Mouse (Mus musculus): ENCODE data around the gene Lime1. TPM values are rescaled to one million over a fixed set of nuclear protein-coding genes. Genes with fewer than 3 reads are reported as not detected.

The Lime1 gene
- polyA plus RNA-seq, 1 experiment from 2014 or later = 18.4 TPM

DNA sequence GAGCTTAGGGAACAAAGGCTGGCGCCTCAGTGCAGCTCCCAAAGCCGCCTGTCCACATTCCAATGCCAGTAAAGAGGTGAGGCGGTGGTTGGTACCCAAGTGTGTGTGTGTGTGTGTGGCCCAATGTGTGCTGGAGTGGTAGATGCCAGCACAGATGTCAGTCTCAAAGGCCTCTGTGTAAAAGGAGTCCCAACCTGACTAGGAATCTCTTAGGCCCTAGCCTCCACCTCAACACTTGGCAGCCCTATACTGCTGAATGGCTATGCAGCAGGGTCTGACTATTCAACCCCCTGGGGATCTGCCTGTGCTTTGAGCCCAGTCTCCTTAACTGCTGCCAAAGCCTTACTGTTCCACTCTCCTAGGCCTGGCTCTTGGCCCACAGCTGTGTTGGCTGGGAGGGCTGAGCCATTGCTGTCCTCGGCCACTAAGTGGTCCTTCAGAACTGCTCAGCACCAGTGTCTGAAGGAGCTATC is 5.1 kb downstream of the Lime1 start:
- peak; percentile 63 for DNase-seq (ENCODE audit: low spot score)
- WGBS = 78% methylated on average over 4 of the region's 4 CpGs
- Histone ChIP-seq H3K4me2 (ENCODE audit: low read depth, low read length) (no peak overlapping the region), H3K27ac (replicated peaks; ENCODE audit: low read depth, low read length) (peak overlapping the region; percentile 28; the same call in 1 of the 2 replicates), H3K4me1 (ENCODE audit: control insufficient read depth, insufficient read depth, low read length) (no peaks in the 10 kb centered on the region), H3K4me3 (ENCODE audit: low read depth, low read length) (no peak overlapping the region), H3K9me3 (ENCODE audit: control insufficient read depth, low read length) (no peaks in the 10 kb centered on the region), H3K27me3 (replicated peaks; ENCODE audit: control insufficient read depth, insufficient read depth, low read length) (no peaks in the 10 kb centered on the region), H3K9ac (ENCODE audit: low read depth, low read length) (no peak overlapping the region), H3K36me3 (ENCODE audit: control insufficient read depth, insufficient read depth, low read length) (peaks cover 48% of the 10 kb centered on the region)
- peak; percentile 66 for ATAC-seq (ENCODE audit: low read depth)

DNA sequence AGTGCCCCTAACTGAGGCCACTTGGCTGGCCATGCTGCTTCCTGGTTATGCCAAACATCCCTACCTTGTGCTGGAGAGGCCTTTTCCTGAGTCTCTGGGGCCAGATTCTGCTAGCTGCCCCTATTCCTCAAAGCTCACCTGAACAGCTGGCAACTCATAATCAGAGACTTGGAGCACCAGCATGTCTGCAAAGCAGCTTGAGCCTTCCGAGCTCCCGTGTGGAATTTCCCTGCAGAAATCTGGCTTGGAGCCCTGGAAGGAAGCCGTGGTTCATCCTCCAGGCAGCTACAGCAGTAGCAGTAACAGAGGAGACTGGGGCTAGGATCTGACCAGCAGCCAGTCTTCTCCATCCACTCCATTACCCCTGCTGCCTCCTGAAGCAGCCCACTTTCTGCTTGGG is 6.0 kb downstream of the Lime1 start:
- Histone ChIP-seq H3K9me3 (ENCODE audit: control insufficient read depth, low read length) (no peaks in the 10 kb centered on the region), H3K9ac (ENCODE audit: low read depth, low read length) (no peak overlapping the region), H3K36me3 (ENCODE audit: control insufficient read depth, insufficient read depth, low read length) (peaks cover 41% of the 10 kb centered on the region), H3K27me3 (replicated peaks; ENCODE audit: control insufficient read depth, insufficient read depth, low read length) (no peaks in the 10 kb centered on the region), H3K27ac (replicated peaks; ENCODE audit: low read depth, low read length) (no peak overlapping the region), H3K4me2 (ENCODE audit: low read depth, low read length) (no peak overlapping the region), H3K4me3 (ENCODE audit: low read depth, low read length) (no peak overlapping the region), H3K4me1 (ENCODE audit: control insufficient read depth, insufficient read depth, low read length) (no peaks in the 10 kb centered on the region)
- ATAC-seq (ENCODE audit: low read depth) = no peak
- WGBS = 71% methylated on average over 3 of the region's 3 CpGs
- DNase-seq (ENCODE audit: low spot score) = no peak

DNA sequence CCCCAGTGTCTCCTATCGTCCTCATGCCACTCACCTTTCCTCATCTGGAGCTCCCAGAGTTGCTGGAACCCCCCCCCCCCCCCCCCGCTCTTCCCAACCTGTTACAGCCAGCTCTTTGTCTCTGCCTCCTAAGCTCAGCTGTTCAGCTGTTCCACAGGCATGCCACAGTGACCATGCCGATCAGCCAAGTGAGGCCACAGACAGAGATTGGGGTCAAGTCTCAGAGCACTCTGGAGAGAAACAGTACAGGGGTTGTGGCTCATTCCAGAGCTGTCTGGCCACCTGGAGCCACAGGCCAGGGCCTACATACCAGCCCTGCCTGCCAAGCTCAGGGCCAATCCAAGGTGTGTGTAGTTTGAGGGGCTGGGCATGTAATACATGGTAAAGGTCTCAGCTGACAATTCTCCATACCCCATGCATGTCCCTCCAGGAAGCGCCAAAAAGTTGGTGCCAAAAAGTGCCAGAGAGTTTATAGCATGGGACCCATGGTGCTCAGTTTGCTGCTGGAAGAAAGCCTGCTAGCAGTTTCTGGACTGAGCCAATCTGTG is 6.9 kb downstream of the Lime1 start:
- no peaks in the 10 kb centered on the region for H3K4me1 ChIP-seq (ENCODE audit: control insufficient read depth, insufficient read depth, low read length)
- H3K9ac ChIP-seq (ENCODE audit: low read depth, low read length) = no peak overlapping the region
- peaks cover 35% of the 10 kb centered on the region for H3K36me3 ChIP-seq (ENCODE audit: control insufficient read depth, insufficient read depth, low read length)
- 73% methylated on average over 3 of the region's 4 CpGs for WGBS
- no peaks in the 10 kb centered on the region for H3K9me3 ChIP-seq (ENCODE audit: control insufficient read depth, low read length)
- no peak overlapping the region for H3K4me3 ChIP-seq (ENCODE audit: low read depth, low read length)
- H3K4me2 ChIP-seq (ENCODE audit: low read depth, low read length) = no peak overlapping the region
- ATAC-seq (ENCODE audit: low read depth) (0 out of 2 replicates have a peak, but pooled peaks have one; percentile 5), DNase-seq (ENCODE audit: low spot score) (no peak)
- no peaks in the 10 kb centered on the region for H3K27me3 ChIP-seq (replicated peaks; ENCODE audit: control insufficient read depth, insufficient read depth, low read length)
- no peak overlapping the region for H3K27ac ChIP-seq (replicated peaks; ENCODE audit: low read depth, low read length)

DNA sequence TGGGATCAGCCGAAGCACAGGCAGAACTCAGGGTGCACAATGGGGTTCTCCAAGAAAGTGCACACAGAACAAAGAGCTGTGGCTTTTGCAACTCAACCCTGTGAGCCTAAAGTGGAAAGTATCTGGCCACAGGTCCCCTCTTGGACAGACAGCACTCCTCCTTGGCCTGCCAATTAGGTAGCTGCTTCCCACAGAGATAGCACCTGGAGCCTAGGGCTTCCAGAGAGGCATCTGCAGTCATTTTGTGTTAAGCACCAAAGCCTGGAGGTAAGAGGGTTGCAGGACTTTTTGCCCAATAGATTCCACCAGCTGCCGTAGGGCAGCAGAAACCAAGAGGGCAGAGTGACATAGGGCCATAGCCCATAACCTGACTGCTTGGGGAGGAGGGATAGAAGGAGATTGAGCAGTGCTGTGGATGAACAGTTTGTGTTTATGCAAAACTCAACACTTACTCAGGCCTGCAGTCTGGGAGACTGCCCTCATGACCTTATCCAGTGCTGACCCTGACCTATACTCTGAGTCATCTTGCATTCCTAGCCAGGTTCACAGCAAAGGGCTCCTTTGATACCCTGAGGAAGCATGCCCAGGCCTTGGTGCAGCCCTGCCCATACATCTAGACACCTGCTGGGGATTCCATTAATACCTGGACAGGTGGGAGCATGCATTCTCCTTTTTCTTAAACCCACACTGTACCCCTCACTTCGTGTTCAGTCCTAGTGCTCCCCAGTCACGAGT is 10.4 kb downstream of the Lime1 start:
- no peak for DNase-seq (ENCODE audit: low spot score)
- H3K9ac ChIP-seq (ENCODE audit: low read depth, low read length) = no peak overlapping the region
- no peaks in the 10 kb centered on the region for H3K4me1 ChIP-seq (ENCODE audit: control insufficient read depth, insufficient read depth, low read length)
- peaks cover 3% of the 10 kb centered on the region; the same call in 1 of the 2 replicates for H3K36me3 ChIP-seq (ENCODE audit: control insufficient read depth, insufficient read depth, low read length)
- WGBS = 70% methylated on average over 4 of the region's 4 CpGs
- no peak overlapping the region for H3K4me3 ChIP-seq (ENCODE audit: low read depth, low read length)
- no peaks in the 10 kb centered on the region for H3K9me3 ChIP-seq (ENCODE audit: control insufficient read depth, low read length)
- no peak overlapping the region for H3K4me2 ChIP-seq (ENCODE audit: low read depth, low read length)
- no peaks in the 10 kb centered on the region for H3K27me3 ChIP-seq (replicated peaks; ENCODE audit: control insufficient read depth, insufficient read depth, low read length)
- no peak for ATAC-seq (ENCODE audit: low read depth)
- H3K27ac ChIP-seq (replicated peaks; ENCODE audit: low read depth, low read length) = no peak overlapping the region

DNA sequence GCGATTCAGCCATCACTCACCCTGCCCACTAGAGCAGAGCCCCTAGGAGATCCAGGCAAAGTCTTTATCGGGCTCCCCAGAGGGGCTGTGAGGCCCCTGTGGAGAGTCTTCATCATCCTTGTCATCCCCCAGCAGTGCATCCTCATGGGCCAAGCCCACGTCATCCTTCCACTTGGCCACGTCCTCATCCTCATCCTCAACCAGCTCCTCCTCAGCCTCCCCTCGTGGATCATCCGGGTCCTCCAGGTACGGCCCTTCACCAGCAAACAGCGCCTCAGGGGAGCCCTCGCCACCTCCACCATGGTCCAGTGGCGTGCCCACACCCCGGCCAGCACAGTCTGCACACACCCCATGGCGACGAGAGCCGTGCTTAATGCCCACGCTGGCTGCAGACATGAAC is 11.1 kb downstream of the Lime1 start:
- ATAC-seq (ENCODE audit: low read depth) = no peak
- DNase-seq (ENCODE audit: low spot score) = no peak
- Histone ChIP-seq H3K4me1 (ENCODE audit: control insufficient read depth, insufficient read depth, low read length) (no peaks in the 10 kb centered on the region), H3K4me3 (ENCODE audit: low read depth, low read length) (no peak overlapping the region), H3K9me3 (ENCODE audit: control insufficient read depth, low read length) (no peaks in the 10 kb centered on the region), H3K4me2 (ENCODE audit: low read depth, low read length) (no peak overlapping the region), H3K36me3 (ENCODE audit: control insufficient read depth, insufficient read depth, low read length) (peaks cover 3% of the 10 kb centered on the region; the same call in 1 of the 2 replicates), H3K9ac (ENCODE audit: low read depth, low read length) (no peak overlapping the region), H3K27me3 (replicated peaks; ENCODE audit: control insufficient read depth, insufficient read depth, low read length) (no peaks in the 10 kb centered on the region), H3K27ac (replicated peaks; ENCODE audit: low read depth, low read length) (no peak overlapping the region)
- WGBS = 90% methylated on average over 15 of the region's 15 CpGs

DNA sequence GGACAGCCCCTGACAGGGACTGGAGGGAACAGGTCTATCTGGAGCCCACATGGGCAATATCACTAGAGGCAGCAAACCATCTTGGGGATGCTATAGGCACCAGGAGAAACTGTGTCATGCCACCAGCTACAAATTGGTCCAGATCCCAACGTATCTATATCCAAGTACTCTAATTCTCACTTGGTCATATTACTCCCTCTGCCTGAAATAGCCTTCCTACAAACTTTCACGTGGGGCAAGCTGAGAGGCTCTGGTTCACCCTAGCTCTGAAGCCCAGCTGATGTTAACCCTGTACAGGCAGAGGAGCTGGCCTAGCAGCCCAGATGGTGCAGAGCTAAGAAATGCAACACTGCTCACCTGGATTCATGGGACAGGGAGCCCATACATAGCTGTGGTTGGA is 11.7 kb downstream of the Lime1 start:
- ATAC-seq (ENCODE audit: low read depth) (no peak), DNase-seq (ENCODE audit: low spot score) (no peak)
- Histone ChIP-seq H3K9me3 (ENCODE audit: control insufficient read depth, low read length) (no peaks in the 10 kb centered on the region), H3K27me3 (replicated peaks; ENCODE audit: control insufficient read depth, insufficient read depth, low read length) (no peaks in the 10 kb centered on the region), H3K9ac (ENCODE audit: low read depth, low read length) (no peak overlapping the region), H3K36me3 (ENCODE audit: control insufficient read depth, insufficient read depth, low read length) (peaks cover 3% of the 10 kb centered on the region; the same call in 1 of the 2 replicates), H3K4me2 (ENCODE audit: low read depth, low read length) (no peak overlapping the region), H3K4me1 (ENCODE audit: control insufficient read depth, insufficient read depth, low read length) (no peaks in the 10 kb centered on the region), H3K4me3 (ENCODE audit: low read depth, low read length) (no peak overlapping the region), H3K27ac (replicated peaks; ENCODE audit: low read depth, low read length) (no peak overlapping the region)
- 63% methylated on average over 2 of the region's 2 CpGs for WGBS

DNA sequence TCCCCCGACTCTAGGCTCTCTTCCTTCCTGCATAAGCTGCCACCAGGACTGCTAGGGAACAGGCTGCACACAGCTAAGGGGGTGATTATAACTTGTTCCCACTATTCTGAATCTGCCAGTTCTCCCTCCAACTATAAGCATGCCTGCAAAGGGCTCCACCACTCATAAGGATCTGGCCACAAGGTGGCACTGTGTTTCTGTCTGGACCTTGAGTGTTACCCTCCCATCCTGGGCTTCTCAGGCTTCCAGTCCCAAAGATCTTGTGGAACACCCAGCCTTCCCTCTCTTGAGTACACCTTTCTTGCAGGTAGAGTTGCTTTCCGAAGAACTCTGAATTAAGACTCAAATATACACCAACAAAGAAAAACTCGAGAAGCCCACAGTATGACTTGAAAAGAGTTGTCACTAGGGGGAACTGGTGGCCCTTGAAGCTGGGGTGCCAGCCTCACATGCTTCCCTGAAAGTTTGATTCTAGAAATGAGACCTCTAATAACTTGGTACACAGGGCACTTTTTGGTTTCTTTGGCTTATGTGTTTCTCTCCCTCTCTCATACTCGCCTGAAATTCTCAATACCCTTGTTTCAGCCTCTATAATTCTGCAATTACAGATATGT is 12.8 kb downstream of the Lime1 start:
- Histone ChIP-seq H3K27ac (replicated peaks; ENCODE audit: low read depth, low read length) (no peak overlapping the region), H3K36me3 (ENCODE audit: control insufficient read depth, insufficient read depth, low read length) (peaks cover 3% of the 10 kb centered on the region; the same call in 1 of the 2 replicates), H3K4me3 (ENCODE audit: low read depth, low read length) (no peak overlapping the region), H3K9me3 (ENCODE audit: control insufficient read depth, low read length) (no peaks in the 10 kb centered on the region), H3K4me2 (ENCODE audit: low read depth, low read length) (no peak overlapping the region), H3K4me1 (ENCODE audit: control insufficient read depth, insufficient read depth, low read length) (no peaks in the 10 kb centered on the region), H3K9ac (ENCODE audit: low read depth, low read length) (no peak overlapping the region), H3K27me3 (replicated peaks; ENCODE audit: control insufficient read depth, insufficient read depth, low read length) (no peaks in the 10 kb centered on the region)
- ATAC-seq (ENCODE audit: low read depth) (peak; percentile 76), DNase-seq (ENCODE audit: low spot score) (peak; percentile 92)
- WGBS = 26% methylated on average over 4 of the region's 4 CpGs

DNA sequence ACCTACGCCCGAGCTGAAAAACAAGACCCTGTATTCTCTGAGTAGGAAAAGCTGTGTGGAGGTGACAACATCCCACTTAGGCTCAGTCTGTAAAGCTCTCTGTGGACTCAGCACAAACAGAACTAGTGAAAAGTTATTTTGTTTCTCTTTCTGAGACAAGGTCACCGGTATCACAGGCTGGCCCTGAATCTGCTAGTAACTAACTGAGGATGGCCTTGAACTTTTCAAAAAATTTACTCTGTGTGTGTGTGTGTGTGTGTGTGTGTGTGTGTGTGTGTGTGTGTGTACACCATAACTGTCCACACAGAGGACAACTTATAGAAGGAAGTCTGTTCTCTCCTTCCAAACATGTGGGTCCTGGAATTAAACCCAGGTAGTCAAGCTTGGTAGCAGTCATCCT is 14.2 kb downstream of the Lime1 start:
- no peak for DNase-seq (ENCODE audit: low spot score)
- no peak overlapping the region for H3K4me2 ChIP-seq (ENCODE audit: low read depth, low read length)
- peaks cover 3% of the 10 kb centered on the region; the same call in 1 of the 2 replicates for H3K36me3 ChIP-seq (ENCODE audit: control insufficient read depth, insufficient read depth, low read length)
- H3K27ac ChIP-seq (replicated peaks; ENCODE audit: low read depth, low read length) = no peak overlapping the region
- H3K27me3 ChIP-seq (replicated peaks; ENCODE audit: control insufficient read depth, insufficient read depth, low read length) = no peaks in the 10 kb centered on the region
- no peaks in the 10 kb centered on the region for H3K4me1 ChIP-seq (ENCODE audit: control insufficient read depth, insufficient read depth, low read length)
- no peak overlapping the region for H3K4me3 ChIP-seq (ENCODE audit: low read depth, low read length)
- no peaks in the 10 kb centered on the region for H3K9me3 ChIP-seq (ENCODE audit: control insufficient read depth, low read length)
- no peak overlapping the region for H3K9ac ChIP-seq (ENCODE audit: low read depth, low read length)
- WGBS = 93% methylated on average over 3 of the region's 3 CpGs
- ATAC-seq (ENCODE audit: low read depth) = no peak

Data from embryonic facial prominence, embryonic 14.5 days (tissue).